Mouse (Mus musculus) kidney, embryonic 15.5 days (tissue): ENCODE measurements around the gene Ecm2. TPM values are rescaled to one million over a fixed set of nuclear protein-coding genes. Genes with fewer than 3 reads are reported as not detected.
A peak's percentile ranks its signal among the peaks of the same experiment; 100 is the strongest.

Experiments
- ATAC-seq: fragments of 200-750 bp; cut with Nextera tagmentation; replicated peaks from 2 replicates; pipeline ENCODE4 v1.8.0; 2017; ENCODE audit warnings: moderate TSS enrichment; ENCODE audit not compliant: low FRiP score
- H3K27ac ChIP-seq: fragments of 300-500 bp; sonication (generic); 2 replicates; pipeline ENCODE4 v1.5.1; 2015; ENCODE audit warnings: mild to moderate bottlenecking, inconsistent platforms
- H3K27me3 ChIP-seq: fragments of 300-500 bp; sonication (generic); 2 replicates; pipeline ENCODE4 v1.6.1; 2015; ENCODE audit warnings: inconsistent platforms
- H3K36me3 ChIP-seq: fragments of 300-500 bp; sonication (generic); 2 replicates; pipeline ENCODE4 v1.6.1; 2015; ENCODE audit warnings: inconsistent platforms
- H3K4me1 ChIP-seq: fragments of 300-500 bp; sonication (generic); 2 replicates; pipeline ENCODE4 v1.6.1; 2015; ENCODE audit warnings: inconsistent platforms
- H3K4me2 ChIP-seq: fragments of 300-500 bp; sonication (generic); 2 replicates; pipeline ENCODE4 v1.6.1; 2015; ENCODE audit warnings: moderate library complexity, mild to moderate bottlenecking, inconsistent platforms
- H3K4me3 ChIP-seq: fragments of 300-500 bp; sonication (generic); replicated peaks from 2 replicates; pipeline ENCODE4 v1.5.1; 2015; ENCODE audit warnings: mild to moderate bottlenecking, inconsistent platforms
- H3K9ac ChIP-seq: fragments of 300-500 bp; sonication (generic); 2 replicates; pipeline ENCODE4 v1.6.1; 2015; ENCODE audit warnings: mild to moderate bottlenecking, inconsistent platforms
- H3K9me3 ChIP-seq: fragments of 300-500 bp; sonication (generic); replicated peaks from 2 replicates; pipeline ENCODE4 v1.6.1; 2016; ENCODE audit warnings: inconsistent platforms
- WGBS: fragments of 180-500 bp; shearing (Covaris S2); methylation state at CpG from one replicate; pipeline ENCODE4 v1.1.7; 2015; ENCODE audit warnings: mixed read lengths; 5-methylcytosine and 5-hydroxymethylcytosine counted together
- polyA plus RNA-seq: library from polyadenylated mRNA; unstranded; fragments of >200 nt; fragmentation: Nextera tagmentation; extraction: Ambion mirVana; gene quantifications from 2 replicates; pipeline ENCODE4 v1.2.1, GENCODE M21; 2015

Gene Ecm2
- polyA plus RNA-seq = 0.93 and 1.0 TPM in 2 replicates

DNA sequence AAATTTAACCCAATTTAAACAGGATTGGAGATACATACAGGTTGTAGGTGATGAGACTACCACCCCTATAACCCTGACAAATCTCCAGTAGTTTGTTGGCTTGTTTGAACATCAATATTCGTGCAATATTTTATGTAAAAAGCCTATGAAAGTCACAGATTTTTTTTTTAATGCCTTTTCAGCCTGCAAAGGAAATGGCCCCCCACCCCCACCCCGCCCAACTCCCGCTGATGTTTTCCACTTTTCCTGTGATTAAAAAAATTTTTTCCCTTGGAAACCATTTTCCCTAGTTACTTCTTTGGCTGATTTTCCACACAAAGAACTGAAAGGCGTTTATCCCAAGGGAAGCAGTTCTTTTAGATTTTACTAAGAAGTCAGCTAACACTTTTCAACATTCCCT, at the start of gene Ecm2:
Gene Ecm2 (plus strand): TSS at position 301 of the 400 bp plus-strand sequence.
- no peak within 1 kb of the TSS for H3K27ac ChIP-seq
- no peaks in the 10 kb centered on the region for H3K27me3 ChIP-seq
- WGBS = 70% methylated on average over 4 of the region's 4 CpGs
- no peak for ATAC-seq
- no peaks in the 10 kb centered on the region for H3K9me3 ChIP-seq
- no peak within 1 kb of the TSS for H3K4me3 ChIP-seq
- peaks cover 3% of the 10 kb centered on the region; the same call in 1 of the 2 replicates for H3K4me1 ChIP-seq
- H3K4me2 ChIP-seq = no peak within 1 kb of the TSS
- no peak within 1 kb of the TSS for H3K9ac ChIP-seq
- no peaks in the 10 kb centered on the region for H3K36me3 ChIP-seq

DNA sequence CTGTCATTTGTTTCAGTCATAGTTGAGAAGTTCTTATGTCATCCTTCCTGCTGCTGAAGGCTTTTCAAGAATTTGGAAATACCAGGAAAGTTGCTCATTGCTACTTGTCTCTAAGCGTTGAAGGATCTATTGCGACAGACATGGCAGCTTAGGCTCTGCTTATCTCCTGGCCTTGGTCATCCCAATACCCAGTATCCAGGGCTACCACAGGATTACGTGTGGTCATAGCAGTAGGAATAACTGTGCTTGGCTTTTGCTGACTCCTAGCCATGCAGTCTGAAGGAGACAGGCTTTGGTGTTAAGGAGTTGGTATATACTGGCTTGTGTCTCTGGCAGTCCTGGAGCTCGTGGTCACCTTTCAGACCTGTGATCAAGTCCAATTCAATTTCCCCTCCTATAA, 44.3 kb upstream of the Ecm2 start:
- no peak for ATAC-seq
- Histone ChIP-seq H3K4me2 (no peak overlapping the region), H3K27me3 (no peaks in the 10 kb centered on the region), H3K4me3 (no peak overlapping the region), H3K9ac (no peak overlapping the region), H3K36me3 (peaks cover 72% of the 10 kb centered on the region), H3K9me3 (no peaks in the 10 kb centered on the region), H3K27ac (no peak overlapping the region), H3K4me1 (no peaks in the 10 kb centered on the region)
- WGBS = 86% methylated on average over 4 of the region's 4 CpGs

DNA sequence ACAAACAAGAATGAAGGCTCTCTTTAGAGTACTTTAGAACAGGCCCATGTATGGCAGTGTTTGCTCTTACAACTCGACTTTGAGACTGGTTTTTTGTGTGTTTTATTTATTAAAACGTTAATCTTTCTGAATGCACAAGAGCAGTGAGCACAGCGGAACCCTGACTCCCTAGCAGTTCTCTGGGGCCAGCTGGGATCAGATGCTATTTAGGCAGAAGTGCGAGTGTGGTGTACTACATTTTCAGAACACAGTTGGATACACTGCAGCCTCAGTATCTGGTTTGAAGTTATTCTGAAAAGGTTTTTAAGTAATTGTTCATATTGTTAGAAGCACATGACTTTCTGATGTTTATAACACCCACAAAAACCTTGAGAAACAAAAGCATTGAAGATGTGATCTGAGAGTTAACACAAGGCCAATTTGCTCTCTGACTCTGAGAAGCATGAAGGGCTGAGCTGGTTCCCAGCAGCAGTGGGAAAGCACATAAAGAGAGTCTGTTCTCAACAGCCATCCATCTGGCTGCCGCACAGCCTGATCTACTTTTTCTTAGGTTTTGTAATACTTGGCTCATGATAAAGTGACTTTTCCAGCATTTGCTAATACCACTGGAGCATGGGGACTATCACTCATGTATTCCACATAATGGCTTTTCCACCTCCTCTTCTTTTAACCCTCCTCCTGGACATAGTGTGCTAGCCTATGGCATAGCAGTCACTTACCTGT, 43.8 kb upstream of the Ecm2 start:
- ATAC-seq = no peak
- no peak overlapping the region for H3K4me3 ChIP-seq
- no peak overlapping the region for H3K4me2 ChIP-seq
- H3K27me3 ChIP-seq = no peaks in the 10 kb centered on the region
- peaks cover 77% of the 10 kb centered on the region for H3K36me3 ChIP-seq
- H3K4me1 ChIP-seq = no peaks in the 10 kb centered on the region
- H3K27ac ChIP-seq = no peak overlapping the region
- 68% methylated on average over 5 of the region's 5 CpGs for WGBS
- no peak overlapping the region for H3K9ac ChIP-seq
- H3K9me3 ChIP-seq = no peaks in the 10 kb centered on the region

DNA sequence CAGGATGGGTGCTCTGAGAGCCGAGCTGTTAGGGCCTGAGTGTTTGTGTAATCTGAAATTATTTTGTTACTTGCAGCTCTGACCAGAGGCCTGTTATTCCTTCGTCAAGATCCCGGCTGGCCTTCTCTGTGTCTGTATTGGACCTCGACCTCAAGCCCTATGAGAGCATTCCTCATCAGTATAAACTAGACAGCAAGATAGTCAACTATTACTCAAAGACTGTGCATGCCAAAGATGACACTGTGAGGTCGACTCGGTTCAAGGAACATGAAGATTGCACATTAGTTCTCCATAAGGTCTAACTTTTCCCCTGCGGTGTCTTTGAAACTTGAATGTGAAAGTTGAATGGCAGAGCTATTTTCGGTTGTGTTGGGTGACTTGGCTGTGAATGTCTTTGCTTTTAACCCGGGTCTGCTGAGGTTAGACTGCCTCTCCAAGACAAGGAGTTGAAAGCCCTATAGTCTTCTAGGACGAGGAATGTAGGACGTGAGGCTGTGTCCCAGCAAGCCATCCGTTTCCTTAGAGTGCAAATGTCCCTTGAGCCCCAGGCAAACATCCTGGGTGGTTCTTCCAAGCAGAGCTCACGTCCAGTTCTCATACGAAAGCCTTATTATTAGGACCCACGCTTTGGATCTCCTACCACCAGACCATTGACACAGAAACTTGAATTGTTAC, 43.0 kb upstream of the Ecm2 start:
- peaks cover 71% of the 10 kb centered on the region for H3K36me3 ChIP-seq
- no peaks in the 10 kb centered on the region for H3K27me3 ChIP-seq
- ATAC-seq = no peak
- WGBS = 87% methylated on average over 15 of the region's 15 CpGs
- H3K4me2 ChIP-seq = no peak overlapping the region
- H3K4me1 ChIP-seq = peaks cover under 1% of the 10 kb centered on the region; the same call in 1 of the 2 replicates
- no peak overlapping the region for H3K27ac ChIP-seq
- H3K9ac ChIP-seq = no peak overlapping the region
- no peak overlapping the region for H3K4me3 ChIP-seq
- no peaks in the 10 kb centered on the region for H3K9me3 ChIP-seq

GRCm38 (mm10) chr13:49462921-49463320, 41.7 kb upstream of the Ecm2 start:
- WGBS = 92% methylated on average over 2 of the region's 2 CpGs
- no peaks in the 10 kb centered on the region for H3K9me3 ChIP-seq

GRCm38 (mm10) chr13:49465875-49466274, 38.7 kb upstream of the Ecm2 start:
- Histone ChIP-seq H3K4me1 (peaks cover 5% of the 10 kb centered on the region; the same call in 1 of the 2 replicates), H3K36me3 (peaks cover 46% of the 10 kb centered on the region), H3K9ac (no peak overlapping the region), H3K27ac (no peak overlapping the region), H3K9me3 (no peaks in the 10 kb centered on the region), H3K4me2 (no peak overlapping the region), H3K27me3 (no peaks in the 10 kb centered on the region), H3K4me3 (no peak overlapping the region)
- WGBS = 93% methylated on average over 4 of the region's 4 CpGs
- ATAC-seq = no peak

More at GRCm38 (mm10) chr13:49462921-49463320, 41.7 kb upstream of the Ecm2 start:
- no peak overlapping the region for H3K4me2 ChIP-seq
- peaks cover 64% of the 10 kb centered on the region for H3K36me3 ChIP-seq
- no peak overlapping the region for H3K4me3 ChIP-seq
- H3K27me3 ChIP-seq = no peaks in the 10 kb centered on the region
- H3K4me1 ChIP-seq = peaks cover 5% of the 10 kb centered on the region; the same call in 1 of the 2 replicates
- no peak for ATAC-seq
- H3K9ac ChIP-seq = no peak overlapping the region
- no peak overlapping the region for H3K27ac ChIP-seq

GRCm38 (mm10) chr13:49466393-49467075, 38.1 kb upstream of the Ecm2 start:
- no peaks in the 10 kb centered on the region for H3K27me3 ChIP-seq
- H3K4me1 ChIP-seq = peaks cover 5% of the 10 kb centered on the region; the same call in 1 of the 2 replicates
- no peak overlapping the region for H3K4me2 ChIP-seq
- ATAC-seq = no peak
- WGBS = 72% methylated on average over 11 of the region's 11 CpGs
- no peak overlapping the region for H3K9ac ChIP-seq
- peak overlapping the region; percentile 51 for H3K27ac ChIP-seq
- peaks cover 39% of the 10 kb centered on the region for H3K36me3 ChIP-seq
- no peaks in the 10 kb centered on the region for H3K9me3 ChIP-seq
- no peak overlapping the region for H3K4me3 ChIP-seq

DNA sequence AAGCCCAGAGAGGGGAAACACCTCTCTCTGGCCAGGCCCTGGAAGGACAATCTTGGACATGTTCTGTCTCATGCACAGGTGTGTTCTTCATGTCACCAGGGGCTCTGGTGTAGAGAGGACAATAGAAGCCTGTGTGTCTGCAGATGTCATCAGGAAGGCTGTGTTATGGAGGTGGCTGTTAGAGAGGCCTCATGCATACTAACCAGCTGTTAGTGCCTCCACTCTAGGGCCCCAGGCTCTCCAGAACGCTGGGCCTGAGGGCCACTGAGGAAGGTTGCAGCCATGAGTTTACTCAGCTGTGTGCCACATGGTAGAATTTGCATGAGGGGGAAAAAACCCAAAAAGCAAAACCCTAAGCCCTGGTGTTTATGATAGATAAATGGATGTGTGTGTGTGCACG, 37.0 kb upstream of the Ecm2 start:
- Histone ChIP-seq H3K9ac (no peak overlapping the region), H3K36me3 (peaks cover 29% of the 10 kb centered on the region), H3K4me3 (no peak overlapping the region), H3K27ac (no peak overlapping the region), H3K4me1 (peaks cover 5% of the 10 kb centered on the region; the same call in 1 of the 2 replicates), H3K27me3 (no peaks in the 10 kb centered on the region), H3K9me3 (no peaks in the 10 kb centered on the region), H3K4me2 (no peak overlapping the region)
- ATAC-seq = no peak
- WGBS = 68% methylated on average over 2 of the region's 2 CpGs

DNA sequence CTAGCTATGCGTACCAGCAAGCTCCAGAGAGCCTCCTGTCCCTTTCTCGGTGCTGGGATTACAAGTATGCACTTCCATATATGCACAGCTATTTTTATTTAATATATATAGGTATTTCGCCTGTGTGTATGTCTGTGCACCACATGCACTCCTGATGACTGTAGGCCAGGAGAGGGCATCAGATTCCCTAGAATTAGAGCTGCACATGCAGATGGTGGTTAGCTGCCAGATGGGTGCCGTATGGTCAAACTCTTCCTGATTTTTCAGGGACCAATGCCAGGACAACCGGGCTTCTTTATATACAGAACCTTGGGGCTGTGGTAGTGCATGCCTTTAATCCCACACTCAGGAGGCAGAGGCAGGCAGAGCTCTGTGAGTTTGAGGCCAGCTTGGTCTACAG, 35.6 kb upstream of the Ecm2 start:
- 90% methylated on average over 5 of the region's 5 CpGs for WGBS
- H3K4me1 ChIP-seq = peaks cover 5% of the 10 kb centered on the region; the same call in 1 of the 2 replicates
- H3K36me3 ChIP-seq = peaks cover 18% of the 10 kb centered on the region
- no peak for ATAC-seq
- H3K9me3 ChIP-seq = no peaks in the 10 kb centered on the region
- H3K27ac ChIP-seq = no peak overlapping the region
- no peaks in the 10 kb centered on the region for H3K27me3 ChIP-seq
- H3K4me3 ChIP-seq = no peak overlapping the region
- H3K4me2 ChIP-seq = no peak overlapping the region
- no peak overlapping the region for H3K9ac ChIP-seq

DNA sequence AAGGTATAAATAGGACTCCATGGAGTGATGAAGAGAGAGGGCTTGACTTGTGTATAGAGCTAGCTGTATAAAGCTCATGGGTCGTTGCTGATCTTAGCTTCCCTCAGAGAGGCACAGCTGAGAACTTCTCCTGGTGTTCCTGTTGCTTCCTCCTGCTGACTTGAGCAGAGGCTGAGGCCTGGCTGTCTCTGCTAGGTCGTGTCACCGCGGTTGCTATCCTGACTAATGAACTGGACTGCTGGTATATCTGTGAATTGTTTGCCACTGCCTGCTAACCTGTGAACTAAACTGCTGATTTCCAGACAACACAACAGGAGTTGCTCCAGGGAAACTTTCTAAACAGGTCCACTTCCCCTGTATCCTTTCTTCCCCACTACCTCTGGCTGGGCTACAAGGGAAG, 34.3 kb upstream of the Ecm2 start:
- Histone ChIP-seq H3K4me3 (no peak overlapping the region), H3K27me3 (no peaks in the 10 kb centered on the region), H3K27ac (no peak overlapping the region), H3K4me2 (no peak overlapping the region), H3K9ac (no peak overlapping the region), H3K4me1 (peaks cover 5% of the 10 kb centered on the region; the same call in 1 of the 2 replicates), H3K36me3 (peaks cover 5% of the 10 kb centered on the region), H3K9me3 (no peaks in the 10 kb centered on the region)
- no peak for ATAC-seq
- WGBS = 88% methylated on average over 4 of the region's 4 CpGs

GRCm38 (mm10) chr13:49470806-49471205, 33.8 kb upstream of the Ecm2 start:
- H3K4me1 ChIP-seq = peaks cover 5% of the 10 kb centered on the region; the same call in 1 of the 2 replicates
- no peak overlapping the region for H3K9ac ChIP-seq
- H3K27me3 ChIP-seq = no peaks in the 10 kb centered on the region
- no peaks in the 10 kb centered on the region for H3K9me3 ChIP-seq
- H3K4me3 ChIP-seq = no peak overlapping the region
- no peak overlapping the region for H3K27ac ChIP-seq
- no peak overlapping the region for H3K4me2 ChIP-seq
- H3K36me3 ChIP-seq = peaks cover under 1% of the 10 kb centered on the region; the same call in 1 of the 2 replicates
- no peak for ATAC-seq
- 75% methylated on average over 4 of the region's 4 CpGs for WGBS
